Mouse (Mus musculus) liver, embryonic 14.5 days (tissue): ENCODE measurements around the gene Tmem132e.

Experiments
- CTCF ChIP-seq: IDR thresholded peaks from 2 replicates; pipeline ENCODE4 v1.5.1; 2016; ENCODE audit warnings: antibody characterized with exemption, low read depth, control low read depth
- EP300 ChIP-seq: IDR thresholded peaks from 2 replicates; pipeline ENCODE4 v1.6.1; 2016; ENCODE audit warnings: antibody characterized with exemption, low read depth

DNA sequence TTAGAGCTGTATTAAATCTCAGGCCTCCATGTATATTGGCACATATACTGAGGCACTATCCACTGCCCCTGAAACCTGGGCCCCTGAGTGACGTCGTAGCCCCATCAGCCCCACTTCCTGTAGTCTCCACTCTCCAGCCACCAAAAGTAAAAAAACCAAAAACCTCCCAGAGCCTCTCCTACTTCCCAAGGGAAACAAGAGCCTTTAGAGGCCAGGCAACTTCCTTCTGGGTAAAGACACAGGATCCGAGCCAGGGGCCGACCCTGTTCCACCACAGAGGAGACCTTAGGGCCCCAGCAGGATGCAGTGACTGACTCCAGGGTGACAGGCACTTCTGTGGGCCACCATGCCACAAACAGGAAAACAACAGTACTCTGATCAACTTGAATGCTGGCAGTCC, 40.1 kb downstream of the Tmem132e start:
- TF ChIP-seq EP300 = no peak
- no peak for TF ChIP-seq CTCF
